ENCODE assay signal across 10 mouse cellular contexts in the genomic region with DNA sequence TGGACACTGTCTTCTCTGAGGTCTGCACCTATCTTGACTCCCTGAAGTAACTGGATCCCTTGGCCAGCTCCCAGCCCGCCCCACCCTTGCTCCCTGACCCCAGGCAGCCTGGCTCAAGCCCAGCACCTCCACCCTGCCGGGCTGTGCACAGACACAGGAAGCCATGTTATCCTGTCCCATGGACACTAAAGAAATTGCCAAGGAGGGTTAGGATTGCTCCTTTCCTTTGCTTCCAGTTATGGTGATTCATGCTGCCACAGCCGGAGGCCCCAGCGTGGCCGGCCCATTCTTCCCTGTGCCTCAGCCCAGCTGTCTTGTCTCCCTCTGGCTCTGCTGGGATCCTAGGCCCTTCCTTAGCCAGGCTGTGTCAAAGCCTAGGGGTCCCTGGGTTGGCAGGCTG. TPM values are rescaled to one million over a fixed set of nuclear protein-coding genes. Genes with fewer than 3 reads are reported as not detected.
A peak's percentile ranks its signal among the peaks of the same experiment; 100 is the strongest.
DNase-seq lines count a peak whose midpoint lies in the region; ATAC-seq and TF ChIP-seq lines count a peak whose summit lies in the region.
"Had no signal": no experiment of that assay in that cellular context is flagged by ENCODE, and none has a peak within 500 bp of the region (broad histone marks: within the 10 kb centered on the region; RNA-seq: fewer than 3 reads in every experiment).

No protein-coding gene starts in this region.

- no peaks in the 10 kb centered on the region for H3K27me3 ChIP-seq in hindbrain, embryonic 13.5 days
- H3K27me3 ChIP-seq in hindbrain, postnatal 0 days (ENCODE audit: insufficient read depth, low read length), result no peaks in the 10 kb centered on the region
- H3K27me3 ChIP-seq in thymus, adult 2 months (ENCODE audit: control insufficient read depth, insufficient read depth, low read length), result no peaks in the 10 kb centered on the region

- H3K36me3 ChIP-seq in hindbrain, embryonic 13.5 days, result peaks cover 18% of the 10 kb centered on the region
- no peaks in the 10 kb centered on the region for H3K36me3 ChIP-seq in hindbrain, postnatal 0 days (ENCODE audit: insufficient read depth, low read length)
- H3K36me3 ChIP-seq in thymus, adult 2 months (ENCODE audit: control insufficient read depth, insufficient read depth, low read length), result no peaks in the 10 kb centered on the region

- no peak overlapping the region for H3K4me2 ChIP-seq in hindbrain, embryonic 13.5 days
- H3K4me2 ChIP-seq in hindbrain, postnatal 0 days (ENCODE audit: low read depth, low read length), result no peak overlapping the region

- TF ChIP-seq POLR2A in thymus, adult 2 months (IDR thresholded peaks at IDR 0.05; ENCODE audit: control insufficient read depth, extremely low read depth, insufficient read depth, low read length, poor library complexity), result no peak

- TF ChIP-seq CTCF in hindbrain, postnatal 0 days (IDR thresholded peaks at IDR 0.05; ENCODE audit: low read depth), result no peak
- no peak for TF ChIP-seq CTCF in gastrocnemius, adult 2 months (IDR thresholded peaks at IDR 0.05)
- TF ChIP-seq CTCF in thymus, adult 2 months (IDR thresholded peaks at IDR 0.05; ENCODE audit: borderline replicate concordance, control insufficient read depth, extremely low read depth, insufficient read depth, low read length, poor library complexity), result no peak

- WGBS in hindbrain, embryonic 13.5 days, result 73% methylated on average over 5 of the region's 5 CpGs
- 62% methylated on average over 5 of the region's 5 CpGs for WGBS in hindbrain, postnatal 0 days
- 88% methylated on average over 5 of the region's 5 CpGs for WGBS in thymus, adult 2 months

- no peak overlapping the region for H3K9ac ChIP-seq in hindbrain, embryonic 13.5 days
- no peak overlapping the region for H3K9ac ChIP-seq in hindbrain, postnatal 0 days (replicated peaks; ENCODE audit: low read length)

- H3K4me1 ChIP-seq in hindbrain, embryonic 13.5 days (replicated peaks), result peaks cover 41% of the 10 kb centered on the region
- peaks cover 10% of the 10 kb centered on the region; the same call in 1 of the 2 replicates for H3K4me1 ChIP-seq in hindbrain, postnatal 0 days (ENCODE audit: insufficient read depth, low read length)
- peaks cover 9% of the 10 kb centered on the region for H3K4me1 ChIP-seq in thymus, adult 2 months (replicated peaks; ENCODE audit: control insufficient read depth, insufficient read depth, low read length)

- H3K27ac ChIP-seq in hindbrain, embryonic 13.5 days, result peak overlapping the region; percentile 35; the same call in 1 of the 2 replicates
- no peak overlapping the region for H3K27ac ChIP-seq in hindbrain, postnatal 0 days
- peak overlapping the region; percentile 97 for H3K27ac ChIP-seq in gastrocnemius, adult 2 months
- H3K27ac ChIP-seq in thymus, adult 2 months (ENCODE audit: control insufficient read depth, insufficient read depth, low read length), result no peak overlapping the region

- no peak for ATAC-seq in hindbrain, embryonic 13.5 days (ENCODE audit: low FRiP score)
- ATAC-seq in hindbrain, postnatal 0 days, result no peak
- ATAC-seq: midbrain, embryonic 16.5 days had no signal

- intact Hi-C loops in gastrocnemius, adult 2 months (cut with DNase I), result loop anchor here (5.0 kb wide), 1 partner anchor 39 kb away; no protein-coding TSS in a partner anchor

- no peak for DNase-seq in hindbrain, postnatal 0 days (ENCODE audit: low spot score)
- DNase-seq in gastrocnemius, adult 2 months, result peak; percentile 86
- DNase-seq in kidney, adult 9 months, result peak; percentile 66
- peak; percentile 66 for DNase-seq in lung, postnatal 14 days
- no peak for DNase-seq in embryo, embryonic 10 days (ENCODE audit: low spot score)
- no peak for DNase-seq in thymus, adult 2 months
- DNase-seq in thymus, postnatal 36 days, result no peak
- DNase-seq: right cerebral cortex, postnatal 4 days had no signal

- H3K9me3 ChIP-seq in hindbrain, embryonic 13.5 days, result no peaks in the 10 kb centered on the region
- H3K9me3 ChIP-seq in hindbrain, postnatal 0 days (ENCODE audit: low read length), result no peaks in the 10 kb centered on the region

- H3K4me3 ChIP-seq in hindbrain, embryonic 13.5 days, result no peak overlapping the region
- no peak overlapping the region for H3K4me3 ChIP-seq in hindbrain, postnatal 0 days (ENCODE audit: low read length)
- peak overlapping the region; percentile 86 for H3K4me3 ChIP-seq in gastrocnemius, adult 2 months
- H3K4me3 ChIP-seq in thymus, adult 2 months (ENCODE audit: control insufficient read depth, insufficient read depth, low read length), result no peak overlapping the region

RNA-seq across cellular contexts. Expression of a gene that starts 12.1 kb away (rescaled TPM):
- polyA plus RNA-seq in hindbrain, embryonic 13.5 days (2015; fragmentation: Nextera tagmentation; extraction: Ambion mirVana), result 68.9 and 71.5 TPM in 2 replicates
- total RNA-seq in hindbrain, postnatal 0 days (2014; rRNA removed), result 89.8 and 92.2 TPM in 2 replicates
- 103 and 106 TPM in 2 replicates for polyA plus RNA-seq in hindbrain, postnatal 0 days (2015; fragmentation: Nextera tagmentation; extraction: Ambion mirVana)
- total RNA-seq in gastrocnemius, adult 2 months (2021), result 1,000 to 10,000 TPM; 1,555 to 1,869 TPM
- polyA plus RNA-seq in thymus, adult 2 months (2012; rRNA removed), result 3.6 and 23.5 TPM in 2 replicates

RNA-seq across cellular contexts. Expression of a gene that starts 12.7 kb away (rescaled TPM):
- 29.0 and 29.2 TPM in 2 replicates for polyA plus RNA-seq in hindbrain, embryonic 13.5 days (2015; fragmentation: Nextera tagmentation; extraction: Ambion mirVana)
- total RNA-seq in hindbrain, postnatal 0 days (2014; rRNA removed), result 23.7 and 24.1 TPM in 2 replicates
- 23.7 and 23.8 TPM in 2 replicates for polyA plus RNA-seq in hindbrain, postnatal 0 days (2015; fragmentation: Nextera tagmentation; extraction: Ambion mirVana)
- 10 to 100 TPM; 26.5 to 38.8 TPM for total RNA-seq in gastrocnemius, adult 2 months (2021)
- polyA plus RNA-seq in thymus, adult 2 months (2012; rRNA removed), result 62.1 and 66.1 TPM in 2 replicates

RNA-seq across cellular contexts. Expression of a gene that starts 34.2 kb away (rescaled TPM):
- polyA plus RNA-seq in hindbrain, embryonic 13.5 days (2015; fragmentation: Nextera tagmentation; extraction: Ambion mirVana), result 13.1 and 13.5 TPM in 2 replicates
- total RNA-seq in hindbrain, postnatal 0 days (2014; rRNA removed), result 87.0 and 114 TPM in 2 replicates
- 39.5 and 40.9 TPM in 2 replicates for polyA plus RNA-seq in hindbrain, postnatal 0 days (2015; fragmentation: Nextera tagmentation; extraction: Ambion mirVana)
- total RNA-seq in gastrocnemius, adult 2 months (2021), result 10 to 100 TPM; 46.8 to 56.5 TPM
- polyA plus RNA-seq in thymus, adult 2 months (2012; rRNA removed), result 18.1 and 25.9 TPM in 2 replicates

RNA-seq across cellular contexts. Expression of a gene that starts 46.8 kb away (rescaled TPM):
- 22.8 and 23.4 TPM in 2 replicates for polyA plus RNA-seq in hindbrain, embryonic 13.5 days (2015; fragmentation: Nextera tagmentation; extraction: Ambion mirVana)
- 66.9 and 75.7 TPM in 2 replicates for total RNA-seq in hindbrain, postnatal 0 days (2014; rRNA removed)
- 45.6 and 47.5 TPM in 2 replicates for polyA plus RNA-seq in hindbrain, postnatal 0 days (2015; fragmentation: Nextera tagmentation; extraction: Ambion mirVana)
- 10 to 100 TPM in 1 of 2 experiments, 1 to 10 TPM in 1; 8.7 to 21.6 TPM for total RNA-seq in gastrocnemius, adult 2 months (2021)
- 29.3 and 34.1 TPM in 2 replicates for polyA plus RNA-seq in thymus, adult 2 months (2012; rRNA removed)

RNA-seq across cellular contexts. Expression of a gene that starts 58.2 kb away (rescaled TPM):
- polyA plus RNA-seq in hindbrain, embryonic 13.5 days (2015; fragmentation: Nextera tagmentation; extraction: Ambion mirVana), result 0.53 and 0.56 TPM in 2 replicates
- 0.21 and 0.83 TPM in 2 replicates for total RNA-seq in hindbrain, postnatal 0 days (2014; rRNA removed)
- 0.73 and 0.76 TPM in 2 replicates for polyA plus RNA-seq in hindbrain, postnatal 0 days (2015; fragmentation: Nextera tagmentation; extraction: Ambion mirVana)
- not detected for total RNA-seq in gastrocnemius, adult 2 months (2021)
- polyA plus RNA-seq in thymus, adult 2 months (2012; rRNA removed), result not detected in 2 replicates

Comparison
In these comparisons a context has a peak if more than half of its experiments do, and no peak if none do; other contexts are left out.
1. H3K27ac ChIP-seq: peak in hindbrain, embryonic 13.5 days (single experiment) and gastrocnemius, adult 2 months (single experiment); none in hindbrain, postnatal 0 days (single experiment) and thymus, adult 2 months (single experiment).
2. DNase-seq: peak in gastrocnemius, adult 2 months (single experiment), kidney, adult 9 months (single experiment) and lung, postnatal 14 days (single experiment); none in hindbrain, postnatal 0 days (single experiment), embryo, embryonic 10 days (single experiment), thymus, adult 2 months (single experiment) and thymus, postnatal 36 days (0 of 2).